Mouse (Mus musculus): ENCODE data around the gene Gfi1.

The Gfi1 gene

GRCm38 (mm10) chr5:107705756-107706155 is 20.1 kb downstream of the Gfi1 start:
- no peak for TF ChIP-seq GATA4 (IDR thresholded peaks at IDR 0.05; ENCODE audit: insufficient replicate concordance, low read length)

- no peak for TF ChIP-seq GATA4 (IDR thresholded peaks at IDR 0.05; ENCODE audit: insufficient replicate concordance, low read length)
These were observed 22.6 kb downstream of the Gfi1 start for GRCm38 (mm10) chr5:107703207-107703763.

- no peak for TF ChIP-seq GATA4 (IDR thresholded peaks at IDR 0.05; ENCODE audit: insufficient replicate concordance, low read length)
These were observed 24.2 kb downstream of the Gfi1 start for GRCm38 (mm10) chr5:107701658-107702057.

- no peak for TF ChIP-seq GATA4 (IDR thresholded peaks at IDR 0.05; ENCODE audit: insufficient replicate concordance, low read length)
These were observed 25.0 kb downstream of the Gfi1 start for GRCm38 (mm10) chr5:107700873-107701272.

- TF ChIP-seq GATA4 (IDR thresholded peaks at IDR 0.05; ENCODE audit: insufficient replicate concordance, low read length) = no peak
These were observed 26.9 kb downstream of the Gfi1 start for GRCm38 (mm10) chr5:107698888-107699287.

GRCm38 (mm10) chr5:107695019-107695418 is 30.8 kb downstream of the Gfi1 start:
- TF ChIP-seq GATA4 (IDR thresholded peaks at IDR 0.05; ENCODE audit: insufficient replicate concordance, low read length) = no peak

GRCm38 (mm10) chr5:107688499-107688866 is 37.4 kb downstream of the Gfi1 start:
- TF ChIP-seq GATA4 (IDR thresholded peaks at IDR 0.05; ENCODE audit: insufficient replicate concordance, low read length) = no peak

GRCm38 (mm10) chr5:107687592-107688498 is 38.0 kb downstream of the Gfi1 start:
- no peak for TF ChIP-seq GATA4 (IDR thresholded peaks at IDR 0.05; ENCODE audit: insufficient replicate concordance, low read length)

- TF ChIP-seq GATA4 (IDR thresholded peaks at IDR 0.05; ENCODE audit: insufficient replicate concordance, low read length) = no peak
These were observed 38.7 kb downstream of the Gfi1 start for GRCm38 (mm10) chr5:107687161-107687560.

- TF ChIP-seq GATA4 (IDR thresholded peaks at IDR 0.05; ENCODE audit: insufficient replicate concordance, low read length) = no peak
These were observed 41.5 kb downstream of the Gfi1 start for GRCm38 (mm10) chr5:107684380-107684779.

GRCm38 (mm10) chr5:107681300-107681699 is 44.5 kb downstream of the Gfi1 start:
- no peak for TF ChIP-seq GATA4 (IDR thresholded peaks at IDR 0.05; ENCODE audit: insufficient replicate concordance, low read length)

GRCm38 (mm10) chr5:107678392-107678791 is 47.4 kb downstream of the Gfi1 start:
- no peak for TF ChIP-seq GATA4 (IDR thresholded peaks at IDR 0.05; ENCODE audit: insufficient replicate concordance, low read length)
